Mouse (Mus musculus) olfactory bulb, adult 2 months (tissue): Measurements from ENCODE around the gene Mbtps1.

Experiments
- CTCF ChIP-seq: fragments of 200-500 bp; IDR thresholded peaks from 2 replicates; pipeline ENCODE4 v1.5.1; 2012; ENCODE audit warnings: low read depth, mild to moderate bottlenecking, low read length, moderate library complexity; ENCODE audit not compliant: insufficient read depth
- POLR2A ChIP-seq: fragments of 200-500 bp; IDR thresholded peaks from 2 replicates; pipeline ENCODE4 v1.6.1; 2012; ENCODE audit warnings: mild to moderate bottlenecking, low read depth, low read length, moderate library complexity; ENCODE audit not compliant: insufficient read depth

DNA sequence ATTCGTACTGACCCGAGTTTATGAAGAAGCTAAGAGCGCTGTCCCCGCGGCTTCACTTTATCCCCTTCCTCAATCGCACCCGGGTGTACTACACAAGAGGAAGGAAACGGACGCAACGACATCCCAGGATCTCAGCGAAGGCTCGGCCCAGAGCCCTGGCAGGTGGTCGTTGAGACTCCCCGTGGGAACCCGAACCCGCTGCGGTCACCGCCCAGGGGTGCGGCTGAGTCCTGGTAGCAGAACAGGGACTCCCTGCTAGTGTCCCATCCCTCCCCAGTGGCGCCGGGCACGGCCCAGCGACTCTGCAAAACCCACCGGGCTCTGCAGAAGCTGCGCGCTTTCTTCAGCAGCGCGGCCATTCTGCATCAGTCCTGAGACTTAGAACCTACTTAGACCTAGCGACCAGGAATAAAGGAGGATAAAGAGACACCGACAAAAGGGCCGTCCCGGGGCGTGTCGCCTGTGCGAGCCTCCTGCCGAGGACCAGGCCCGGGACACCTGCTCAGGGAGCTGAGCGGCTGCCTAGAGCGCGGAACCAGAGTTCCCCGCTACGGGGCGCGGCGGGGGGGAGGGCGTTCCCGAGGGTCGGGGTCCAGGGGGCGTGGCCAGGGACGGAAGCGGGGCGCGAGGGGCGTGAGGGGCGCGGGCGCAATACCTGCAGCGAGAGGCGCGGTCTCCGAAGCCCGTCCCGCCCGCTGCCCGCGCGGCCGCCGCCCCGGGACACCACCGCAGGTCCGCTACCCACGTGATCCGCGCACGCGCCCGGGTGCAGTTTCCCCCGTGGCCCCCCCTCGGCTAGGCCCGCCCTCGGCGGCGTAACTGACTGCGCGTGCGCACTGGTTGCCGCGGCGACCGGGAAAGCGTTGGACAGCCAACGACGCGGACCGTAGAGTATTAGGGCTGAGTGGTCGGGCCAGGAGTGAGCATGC is 16.2 kb upstream of the Mbtps1 start, which contains the start of the genes Hsdl1 and Dnaaf1:
- peak; percentile 77 for TF ChIP-seq POLR2A
- TF ChIP-seq CTCF, result peak; percentile 22; the same call in 1 of the 2 replicates
